14 mouse cellular contexts compared by ENCODE assay signal in genomic region chr10:70398224-70398623, GRCm38 (mm10). TPM values are rescaled to one million over a fixed set of nuclear protein-coding genes. Genes with fewer than 3 reads are reported as not detected.
A peak's percentile ranks its signal among the peaks of the same experiment; 100 is the strongest.
DNase-seq lines count a peak whose midpoint lies in the region; ATAC-seq lines count a peak whose summit lies in the region.
"Had no signal": no experiment of that assay in that cellular context is flagged by ENCODE, and none has a peak within 500 bp of the region (broad histone marks: within the 10 kb centered on the region; RNA-seq: fewer than 3 reads in every experiment).

No protein-coding gene starts in this region.

- no peak for ATAC-seq in granulocyte monocyte progenitor cell, adult 5-6 weeks (replicated peaks; ENCODE audit: poor library complexity, severe bottlenecking)

- DNase-seq in layer of hippocampus, adult 18-20 months (ENCODE audit: low spot score in 2 of 2), result peak; percentile 54 to 70
- DNase-seq in layer of hippocampus, adult 9-10 months (ENCODE audit: low spot score), result no peak
- peak; percentile 91 for DNase-seq in brain, adult 2 months (ENCODE audit: low read depth, low spot score)
- peak; percentile 63 to 77 for DNase-seq in frontal cortex, adult 2 months (ENCODE audit: extremely low spot score in 1 of 2, low spot score in 1 of 2)
- DNase-seq in right cerebral cortex, postnatal 25 days, result peak; percentile 66
- DNase-seq in testis, postnatal 14 days (ENCODE audit: low spot score), result no peak
- DNase-seq: cerebellum, adult 11 months; cerebellum, postnatal 36 days; heart, postnatal 14 days; lung, postnatal 14 days; thymus, postnatal 4 days had no signal

RNA-seq across cellular contexts. Expression of gene Fam13c, which starts 42.1 kb away (rescaled TPM):
- total RNA-seq in layer of hippocampus, adult 18-20 months (2021), result 10 to 100 TPM; 80.4 to 86.2 TPM
- 33.0 and 38.4 TPM in 2 replicates for polyA plus RNA-seq in frontal cortex, adult 2 months (2012; rRNA removed)
- total RNA-seq in granulocyte monocyte progenitor cell, adult 5-6 weeks (2014; fragmentation: Nextera tagmentation), result not detected in 2 replicates
- not detected in 2 replicates for total RNA-seq in granulocyte monocyte progenitor cell, adult 5-6 weeks (2017)
- total RNA-seq: megakaryocyte-erythroid progenitor cell, adult 5-6 weeks had no signal
- polyA plus RNA-seq: erythroblast, embryonic 14.5 days had no signal

Comparison
In these comparisons a context has a peak if more than half of its experiments do, and no peak if none do; other contexts are left out.
1. DNase-seq: peak in layer of hippocampus, adult 18-20 months (2 of 2), brain, adult 2 months (single experiment), frontal cortex, adult 2 months (2 of 2) and right cerebral cortex, postnatal 25 days (single experiment); none in layer of hippocampus, adult 9-10 months (single experiment) and testis, postnatal 14 days (single experiment).
2. RNA of gene Fam13c, which starts 42.1 kb away (total RNA-seq): 80.4 to 86.2 TPM in layer of hippocampus, adult 18-20 months; not detected in granulocyte monocyte progenitor cell, adult 5-6 weeks; every median in the first group is over 10 times any median in the second.